Mouse (Mus musculus): ENCODE measurements around the gene Klk1b5. TPM values are rescaled to one million over a fixed set of nuclear protein-coding genes. Genes with fewer than 3 reads are reported as not detected.
"Not testable (repeated sequence)": the region's sequence is repeated elsewhere in the genome, so short reads cannot be mapped to it uniquely, and the experiment has no call there.

Klk1b5 gene
- total RNA-seq, 2 experiments from 2014 or later: not detected

- ATAC-seq (replicated peaks; ENCODE audit: poor library complexity): not testable (repeated sequence)
Measured at GRCm38 (mm10) chr7:44250732-44251275, 35.1 kb downstream of the Klk1b5 start.

- 0 out of 2 replicates have a peak, but pooled peaks have one; percentile 12 for ATAC-seq (replicated peaks; ENCODE audit: poor library complexity)
Measured at GRCm38 (mm10) chr7:44253023-44253616, 37.4 kb downstream of the Klk1b5 start.

- no peak for ATAC-seq (replicated peaks; ENCODE audit: poor library complexity)
Measured at GRCm38 (mm10) chr7:44254930-44255329, 39.2 kb downstream of the Klk1b5 start.

GRCm38 (mm10) chr7:44257278-44257677 lies 41.5 kb downstream of the Klk1b5 start, which contains the start of gene Acp4:
Gene Acp4, minus strand, starts transcription at chr7:44257378.
- no peak for ATAC-seq (replicated peaks; ENCODE audit: poor library complexity)

GRCm38 (mm10) chr7:44260410-44260809 lies 44.7 kb downstream of the Klk1b5 start:
- ATAC-seq (replicated peaks; ENCODE audit: poor library complexity): no peak

GRCm38 (mm10) chr7:44261147-44261546 lies 45.4 kb downstream of the Klk1b5 start, which contains the start of gene Gm15517:
Gene Gm15517, plus strand, starts transcription at chr7:44261447.
- no peak for ATAC-seq (replicated peaks; ENCODE audit: poor library complexity)

GRCm38 (mm10) chr7:44262791-44263643 lies 47.3 kb downstream of the Klk1b5 start:
- ATAC-seq (replicated peaks; ENCODE audit: poor library complexity): peak; percentile 98

- no peak for ATAC-seq (replicated peaks; ENCODE audit: poor library complexity)
Measured at GRCm38 (mm10) chr7:44268117-44268516, 52.4 kb downstream of the Klk1b5 start.

GRCm38 (mm10) chr7:44269397-44269796 lies 53.7 kb downstream of the Klk1b5 start:
- peak; percentile 72 for ATAC-seq (replicated peaks; ENCODE audit: poor library complexity)

Other genes with a start within 250 kb of the Klk1b5 start
- gene Klk1b1, start 249.2 kb upstream of the Klk1b5 start, total RNA-seq (2015): not detected in 2 replicates
- not detected in 2 replicates for gene Klk1b1, start 249.2 kb upstream of the Klk1b5 start, total RNA-seq (2017)
- not detected in 2 replicates for gene Klk1b9, start 239.9 kb upstream of the Klk1b5 start, total RNA-seq (2015)
- not detected in 2 replicates for gene Klk1b9, start 239.9 kb upstream of the Klk1b5 start, total RNA-seq (2017)
- not detected in 2 replicates for gene Klk1b11, start 220.1 kb upstream of the Klk1b5 start, total RNA-seq (2015)
- not detected in 2 replicates for gene Klk1b11, start 220.1 kb upstream of the Klk1b5 start, total RNA-seq (2017)
- not detected in 2 replicates for gene Klk1b26, start 203.8 kb upstream of the Klk1b5 start, total RNA-seq (2015)
- gene Klk1b26, start 203.8 kb upstream of the Klk1b5 start, total RNA-seq (2017): not detected in 2 replicates
- not detected in 2 replicates for gene Klk1b27, start 163.7 kb upstream of the Klk1b5 start, total RNA-seq (2015)
- gene Klk1b27, start 163.7 kb upstream of the Klk1b5 start, total RNA-seq (2017): not detected in 2 replicates
- gene Klk1b21, start 113.6 kb upstream of the Klk1b5 start, total RNA-seq (2015): not detected in 2 replicates
- not detected in 2 replicates for gene Klk1b21, start 113.6 kb upstream of the Klk1b5 start, total RNA-seq (2017)
- not detected in 2 replicates for gene Klk1b22, start 103.3 kb upstream of the Klk1b5 start, total RNA-seq (2015)
- not detected in 2 replicates for gene Klk1b22, start 103.3 kb upstream of the Klk1b5 start, total RNA-seq (2017)
- not detected in 2 replicates for gene Klk1b16, start 79.2 kb upstream of the Klk1b5 start, total RNA-seq (2015)
- not detected in 2 replicates for gene Klk1b16, start 79.2 kb upstream of the Klk1b5 start, total RNA-seq (2017)
- not detected in 2 replicates for gene Klk1b24, start 27.7 kb upstream of the Klk1b5 start, total RNA-seq (2015)
- gene Klk1b24, start 27.7 kb upstream of the Klk1b5 start, total RNA-seq (2017): not detected in 2 replicates
- gene Klk1b3, start 17.8 kb upstream of the Klk1b5 start, total RNA-seq (2015): not detected in 2 replicates
- gene Klk1b3, start 17.8 kb upstream of the Klk1b5 start, total RNA-seq (2017): not detected in 2 replicates
- not detected in 2 replicates for gene Klk1b4, start 8.5 kb upstream of the Klk1b5 start, total RNA-seq (2015)
- not detected in 2 replicates for gene Klk1b4, start 8.5 kb upstream of the Klk1b5 start, total RNA-seq (2017)
- not detected in 2 replicates for gene Klk1, start 9.4 kb downstream of the Klk1b5 start, total RNA-seq (2015)
- gene Klk1, start 9.4 kb downstream of the Klk1b5 start, total RNA-seq (2017): not detected in 2 replicates
- not detected in 2 replicates for gene Gm36864, start 20.2 kb downstream of the Klk1b5 start, total RNA-seq (2015)
- gene Gm36864, start 20.2 kb downstream of the Klk1b5 start, total RNA-seq (2017): not detected in 2 replicates
- gene 1700028J19Rik, start 30.8 kb downstream of the Klk1b5 start, total RNA-seq (2015): 0.34 and 1.8 TPM in 2 replicates
- gene 1700028J19Rik, start 30.8 kb downstream of the Klk1b5 start, total RNA-seq (2017): 0.30 and 0.37 TPM in 2 replicates
- 54.0 and 60.6 TPM in 2 replicates for gene 2410002F23Rik, start 30.8 kb downstream of the Klk1b5 start, total RNA-seq (2015)
- gene 2410002F23Rik, start 30.8 kb downstream of the Klk1b5 start, total RNA-seq (2017): 71.7 and 74.6 TPM in 2 replicates
- not detected in 2 replicates for gene Acp4, start 41.4 kb downstream of the Klk1b5 start, total RNA-seq (2015)
- 0.04 TPM in 1 of 2 replicates, not detected in the other for gene Acp4, start 41.4 kb downstream of the Klk1b5 start, total RNA-seq (2017)
- gene Gm15517, start 45.5 kb downstream of the Klk1b5 start, total RNA-seq (2015): not detected in 2 replicates
- gene Gm15517, start 45.5 kb downstream of the Klk1b5 start, total RNA-seq (2017): not detected in 2 replicates
- gene Clec11a, start 91.0 kb downstream of the Klk1b5 start, total RNA-seq (2015): 4.1 TPM in 2 replicates
- 4.2 and 4.4 TPM in 2 replicates for gene Clec11a, start 91.0 kb downstream of the Klk1b5 start, total RNA-seq (2017)
- gene Shank1, start 94.3 kb downstream of the Klk1b5 start, total RNA-seq (2015): 0.05 and 0.49 TPM in 2 replicates
- not detected in 2 replicates for gene Shank1, start 94.3 kb downstream of the Klk1b5 start, total RNA-seq (2017)
- 0.22 and 0.24 TPM in 2 replicates for gene Syt3, start 168.2 kb downstream of the Klk1b5 start, total RNA-seq (2015)
- gene Syt3, start 168.2 kb downstream of the Klk1b5 start, total RNA-seq (2017): 0.12 and 0.14 TPM in 2 replicates
- gene 1700008O03Rik, start 169.9 kb downstream of the Klk1b5 start, total RNA-seq (2015): 0.44 and 1.5 TPM in 2 replicates
- 1.8 and 2.2 TPM in 2 replicates for gene 1700008O03Rik, start 169.9 kb downstream of the Klk1b5 start, total RNA-seq (2017)
- gene Lrrc4b, start 213.1 kb downstream of the Klk1b5 start, total RNA-seq (2015): not detected in 2 replicates
- not detected in 2 replicates for gene Lrrc4b, start 213.1 kb downstream of the Klk1b5 start, total RNA-seq (2017)
- gene Aspdh, start 249.4 kb downstream of the Klk1b5 start, total RNA-seq (2015): not detected in 2 replicates
- gene Aspdh, start 249.4 kb downstream of the Klk1b5 start, total RNA-seq (2017): not detected in 2 replicates